Mouse (Mus musculus): ENCODE measurements at regions not wholly inside any gene's neighbourhood (a gene's known extent, or its start where the extent isn't known, plus 50 kb on each side); places are given as distances from the start of the nearest gene placed in this dataset.
A peak's percentile ranks its signal among the peaks of the same experiment; 100 is the strongest.

DNA sequence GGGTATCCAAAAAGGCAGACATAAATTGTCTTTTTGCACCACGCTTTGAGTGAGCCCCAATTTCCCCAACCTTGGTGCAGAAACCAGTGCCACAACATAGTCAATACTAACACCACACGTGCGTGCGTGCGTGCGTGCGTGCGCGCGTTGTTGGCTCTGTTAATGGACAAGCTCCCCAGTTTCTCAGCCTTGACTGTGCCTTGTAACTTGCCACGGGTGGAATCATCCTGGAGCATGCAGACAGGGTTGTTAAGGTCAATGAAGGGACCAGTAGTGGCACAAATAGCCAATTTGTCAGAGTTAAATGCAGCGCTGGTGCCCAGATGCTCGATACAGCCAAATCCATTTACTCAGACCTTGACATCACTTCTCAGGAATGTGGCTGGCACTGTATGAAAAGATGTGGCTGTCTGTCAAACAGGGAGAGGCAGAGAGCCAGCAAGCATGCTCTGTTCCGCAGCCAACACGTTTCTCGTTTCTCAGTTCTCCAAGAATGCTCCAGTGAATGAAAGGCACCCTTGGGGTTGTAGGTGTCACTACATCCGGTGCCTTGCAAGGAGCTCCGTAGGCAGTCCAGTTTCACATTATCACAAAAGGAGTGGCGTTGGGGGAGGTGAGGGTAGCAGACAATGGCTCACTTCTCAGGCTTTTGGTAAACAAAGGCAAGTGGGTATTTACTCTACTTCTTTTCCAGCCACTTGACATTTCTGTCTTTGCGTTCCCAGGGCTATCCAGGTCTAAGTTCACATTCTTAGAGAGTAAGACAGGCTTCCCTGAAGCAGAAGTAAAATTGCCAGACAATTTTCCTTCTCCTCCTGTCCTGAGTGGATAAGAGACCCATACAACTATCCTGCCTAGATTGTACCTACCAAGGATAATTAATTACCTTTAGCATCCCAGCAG is 53.2 kb upstream of the Usp27x start:
- ATAC-seq (ENCODE audit: extremely low read depth, insufficient number of reproducible peaks, low FRiP score, low TSS enrichment) = no peak
- H3K4me3 ChIP-seq = peak overlapping the region; percentile 17; the same call in 1 of the 2 replicates
- no peaks in the 10 kb centered on the region for H3K9me3 ChIP-seq
- H3K4me1 ChIP-seq = peaks cover 18% of the 10 kb centered on the region
- no peaks in the 10 kb centered on the region for H3K36me3 ChIP-seq
- H3K9ac ChIP-seq = no peak overlapping the region
- WGBS = 45% methylated on average over 20 of the region's 20 CpGs
- H3K4me2 ChIP-seq = peak overlapping the region; percentile 52
- H3K27ac ChIP-seq (replicated peaks) = peak overlapping the region; percentile 71
- H3K27me3 ChIP-seq (replicated peaks) = no peaks in the 10 kb centered on the region
